Mouse (Mus musculus) layer of hippocampus, postnatal 36 days (tissue): ENCODE measurements around the gene Vnn1. TPM values are rescaled to one million over a fixed set of nuclear protein-coding genes. Genes with fewer than 3 reads are reported as not detected.

Source experiments
- DNase-seq, 2 experiments: peaks; one replicate each; pipeline ENCODE4 v3.0.0; 2022
- total RNA-seq, 2 experiments: library from RNA; stranded (reverse); gene quantifications; 2 replicates each; pipeline ENCODE4 v1.2.3; 2021

Vnn1 gene
- total RNA-seq, result under 1 TPM in 1 of 2 experiments, not detected in 1; 0.17 TPM

DNA sequence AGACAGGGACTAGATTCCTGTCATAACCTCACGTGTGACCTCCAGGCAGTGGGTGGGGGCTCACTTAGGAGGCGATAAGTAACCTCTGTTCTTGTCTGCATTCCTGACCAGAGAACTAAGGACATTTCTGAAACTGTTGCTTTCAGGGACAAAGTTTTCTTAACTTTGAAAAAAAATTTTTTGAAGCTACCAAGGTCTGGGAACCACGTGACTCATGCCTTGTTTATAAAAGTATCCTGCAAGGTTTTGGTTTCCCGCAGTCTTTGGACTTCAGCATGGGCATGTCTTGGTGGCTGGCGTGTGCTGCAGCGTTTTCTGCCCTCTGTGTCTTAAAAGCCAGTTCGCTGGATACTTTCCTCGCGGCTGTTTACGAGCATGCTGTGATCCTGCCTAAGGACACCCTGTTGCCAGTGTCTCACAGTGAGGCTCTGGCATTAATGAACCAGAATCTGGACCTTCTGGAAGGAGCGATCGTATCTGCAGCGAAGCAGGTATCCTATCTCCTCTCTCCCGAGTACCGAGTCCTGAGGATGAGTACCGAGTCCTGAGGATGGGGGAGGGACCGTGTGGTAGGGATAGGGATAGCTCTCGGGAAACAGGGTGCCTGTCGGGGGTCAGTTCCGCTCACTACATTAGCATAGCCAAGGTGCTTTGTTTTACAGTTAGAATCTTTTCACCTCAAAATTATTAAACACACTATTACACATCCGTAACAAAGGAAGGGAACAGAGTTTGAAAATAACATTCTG is at the start of gene Vnn1:
Gene Vnn1 (plus strand): TSS at position 88 of the 749 bp plus-strand sequence.
- no peak for DNase-seq

DNA sequence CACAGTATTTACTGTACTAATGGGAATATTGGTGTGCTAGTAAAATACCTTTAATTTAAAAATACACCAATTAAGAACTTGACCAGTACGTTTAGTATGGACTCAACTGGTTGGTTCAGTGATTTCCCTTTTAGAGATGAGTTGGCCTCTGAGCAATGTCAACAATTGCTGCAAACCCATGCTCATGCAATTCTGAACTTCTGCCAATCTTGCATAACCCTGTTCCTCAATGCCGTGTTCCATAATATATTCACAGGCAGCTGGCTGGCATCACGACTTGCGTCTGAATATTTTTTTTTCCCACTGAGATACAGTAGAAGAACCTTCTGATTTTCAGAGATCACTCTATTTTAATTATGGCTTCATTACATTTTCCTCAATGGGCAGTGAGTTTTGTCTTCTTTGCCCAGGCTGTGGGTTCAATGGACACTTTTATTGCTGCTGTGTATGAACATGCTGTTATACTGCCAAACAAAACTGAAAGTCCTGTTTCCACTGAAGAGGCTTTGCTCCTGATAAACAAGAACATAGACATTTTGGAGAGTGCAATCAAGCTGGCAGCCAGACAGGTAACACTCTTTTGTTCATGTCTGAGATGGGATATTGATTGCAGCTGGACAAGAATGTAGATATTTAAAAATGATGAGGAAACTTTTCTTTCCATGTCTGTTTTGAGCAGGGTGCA is 43.1 kb upstream of the Vnn1 start, which contains the start of gene Vnn3:
Gene Vnn3 (plus strand): TSS at position 235 of the 685 bp plus-strand sequence.
- DNase-seq, result no peak

DNA sequence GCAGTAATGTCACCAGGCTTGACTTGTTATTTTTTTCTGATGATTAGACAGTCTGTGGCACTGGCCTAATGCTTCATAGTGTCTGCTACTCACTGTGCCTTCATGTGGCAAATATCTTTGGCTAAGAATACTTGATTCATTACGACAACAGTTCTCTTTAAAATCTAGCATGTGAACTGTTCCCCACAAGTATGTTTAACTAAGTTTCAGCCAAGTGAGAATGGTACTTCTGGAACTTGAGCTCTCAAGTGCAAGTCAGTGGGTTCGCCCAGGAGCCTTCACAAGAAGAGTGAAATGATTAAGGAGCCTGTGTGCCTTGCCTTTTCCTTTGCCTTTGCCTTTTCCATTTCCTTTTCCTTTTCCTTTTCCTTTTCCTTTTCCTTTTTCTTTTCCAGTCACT is 42.4 kb upstream of the Vnn1 start:
- no peak for DNase-seq

DNA sequence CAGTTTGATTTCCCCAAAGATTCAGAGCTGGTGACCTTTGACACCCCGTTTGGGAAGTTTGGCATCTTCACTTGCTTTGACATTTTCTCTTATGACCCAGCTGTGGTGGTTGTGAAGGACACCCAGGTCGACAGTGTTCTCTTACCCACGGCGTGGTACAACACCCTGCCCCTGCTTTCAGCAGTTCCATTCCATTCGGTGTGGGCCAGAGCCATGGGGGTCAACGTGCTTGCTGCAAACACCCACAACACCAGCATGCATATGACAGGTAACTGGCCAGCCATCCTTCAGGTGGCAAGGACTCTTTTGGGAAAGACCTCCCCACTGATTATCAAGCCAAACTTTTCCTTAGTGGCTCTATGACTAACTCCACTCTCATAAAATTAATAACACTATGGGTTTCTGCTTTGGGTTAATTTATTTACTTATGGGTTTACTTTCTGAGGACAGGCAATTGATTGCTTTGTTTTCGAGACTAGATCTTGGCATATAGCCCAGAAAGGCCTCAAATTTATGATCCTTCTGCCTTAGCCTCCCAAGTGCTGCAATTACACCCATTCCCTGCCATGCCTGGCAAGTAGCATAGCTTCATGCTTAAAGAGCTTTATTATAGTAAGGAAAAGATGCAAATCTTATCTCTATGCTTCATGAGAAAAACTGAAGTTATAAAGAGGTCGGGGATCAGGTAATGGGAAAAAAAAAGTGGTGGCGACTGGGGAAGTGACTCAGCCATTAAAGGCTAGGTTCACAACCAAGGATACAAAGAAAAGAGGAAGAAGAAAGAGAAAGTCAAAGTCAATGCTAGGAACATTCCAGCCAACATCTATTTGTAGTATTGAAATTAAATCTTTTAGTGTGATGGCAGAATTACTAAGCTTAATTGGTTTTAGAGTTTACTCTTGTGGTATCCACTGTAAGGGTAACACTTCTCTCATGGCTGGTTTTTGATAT is 29.9 kb upstream of the Vnn1 start:
- DNase-seq, result no peak

DNA sequence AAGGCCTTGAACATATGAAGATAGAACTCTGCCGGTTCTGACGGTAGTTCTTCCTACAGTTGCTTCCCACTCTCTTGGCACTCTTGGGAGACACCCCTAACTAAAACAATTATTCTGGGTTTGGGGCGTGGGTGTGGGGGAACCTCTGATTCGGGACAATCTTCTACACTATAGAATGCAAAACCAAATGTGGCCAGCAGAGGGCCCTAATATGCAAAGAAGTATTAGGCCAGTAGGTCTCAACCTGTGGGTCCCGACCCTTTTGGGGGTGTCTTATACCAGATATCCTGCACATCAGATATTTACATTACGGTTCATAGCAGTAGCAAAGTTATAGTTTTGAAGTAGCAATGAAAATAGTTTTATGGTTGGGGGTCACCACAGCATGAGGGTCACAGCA is 13.8 kb upstream of the Vnn1 start:
- DNase-seq, result no peak

DNA sequence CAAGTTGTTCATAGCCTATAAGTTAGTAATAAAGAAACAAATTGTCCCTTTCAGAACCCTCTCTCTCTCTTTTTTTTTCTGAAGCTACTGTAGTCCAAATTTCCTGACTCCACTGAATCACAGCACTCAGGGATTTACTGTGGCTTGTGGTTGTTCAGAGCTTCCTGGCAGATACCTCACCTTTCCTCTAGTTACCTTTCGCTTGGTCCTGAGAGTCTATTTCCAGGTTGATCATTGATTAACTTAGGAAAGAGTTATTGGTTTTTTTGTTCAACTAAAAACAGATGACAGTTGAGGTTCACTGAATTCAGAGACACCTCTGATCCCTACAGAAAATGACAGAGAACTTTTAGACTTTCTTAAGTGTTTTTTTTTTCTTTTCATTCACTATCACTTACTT is 9.6 kb upstream of the Vnn1 start:
- DNase-seq, result no peak

DNA sequence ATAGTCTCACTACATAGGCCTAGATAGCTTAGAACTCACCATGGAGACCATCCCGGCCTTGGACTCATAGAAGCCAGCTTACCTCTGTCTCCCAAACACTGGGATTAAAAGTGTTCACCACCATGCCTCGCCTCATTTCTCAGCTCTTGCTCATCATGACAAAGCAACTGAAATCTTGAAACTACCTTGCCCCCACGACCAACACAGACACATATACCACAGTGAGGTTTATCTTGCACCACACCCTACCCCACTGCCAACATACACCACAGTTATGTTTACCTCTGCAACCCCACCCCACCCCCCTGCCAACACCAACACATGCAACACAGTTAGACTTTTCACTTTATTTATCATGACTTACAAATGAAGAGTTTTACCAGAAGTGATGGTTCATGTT is 8.4 kb upstream of the Vnn1 start:
- DNase-seq, result no peak

DNA sequence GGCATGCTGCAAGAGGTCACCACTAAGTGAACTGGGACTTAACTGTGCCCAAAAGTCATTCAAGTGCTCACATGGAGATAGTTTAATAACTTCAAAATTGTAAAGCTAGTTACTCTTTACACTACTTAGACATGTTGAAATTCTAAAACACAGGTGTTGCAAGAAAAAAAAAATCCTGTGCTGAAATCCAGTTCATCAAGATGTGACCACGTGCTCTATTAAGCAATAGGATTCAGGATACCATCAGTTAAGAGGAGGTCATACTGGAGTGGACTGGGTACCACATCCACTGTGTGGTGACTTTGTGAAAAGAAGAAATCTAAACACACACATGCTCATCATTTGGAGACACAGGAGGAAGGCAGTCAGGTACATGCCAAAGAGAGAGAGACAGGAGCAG is 1.5 kb upstream of the Vnn1 start:
- DNase-seq, result no peak

DNA sequence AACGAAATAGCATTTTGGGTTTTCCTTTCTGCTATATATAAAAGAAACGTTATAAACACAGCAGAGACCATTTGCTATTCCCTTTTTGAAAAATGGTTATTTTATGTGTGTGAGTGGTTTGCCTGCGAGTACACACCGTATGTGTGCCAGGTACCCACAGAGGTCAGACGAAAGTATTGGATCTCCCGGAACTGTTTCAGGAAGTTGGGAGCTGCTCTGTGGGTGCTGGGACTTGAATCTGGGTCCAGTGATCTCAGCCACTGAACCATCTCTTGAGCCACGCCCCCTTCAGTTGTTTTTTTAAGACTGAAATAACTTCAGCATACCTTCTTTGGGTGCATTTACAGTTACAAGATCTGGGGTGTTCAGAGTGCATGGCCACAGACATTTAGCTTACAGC is 888 bp downstream of the Vnn1 start:
- no peak for DNase-seq

DNA sequence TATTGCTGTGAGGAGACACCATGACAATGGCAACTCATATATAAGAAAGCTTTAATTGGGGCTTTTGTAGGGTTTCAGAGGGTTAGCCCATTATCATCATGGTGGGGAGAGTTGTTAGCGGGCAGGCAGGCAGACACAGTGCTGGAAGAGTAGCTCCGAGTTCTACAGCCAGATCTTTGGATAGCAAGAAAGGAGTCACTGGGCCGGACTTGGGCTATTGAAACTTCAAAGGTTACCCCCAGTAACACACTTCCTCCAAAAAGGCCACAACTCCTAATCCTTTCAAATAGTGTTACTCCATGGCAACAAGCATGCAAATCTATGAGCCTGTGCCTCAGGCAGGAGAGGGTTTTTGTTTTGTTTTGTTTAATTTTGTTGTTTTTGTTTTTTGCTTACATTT is 6.6 kb downstream of the Vnn1 start:
- DNase-seq, result no peak

DNA sequence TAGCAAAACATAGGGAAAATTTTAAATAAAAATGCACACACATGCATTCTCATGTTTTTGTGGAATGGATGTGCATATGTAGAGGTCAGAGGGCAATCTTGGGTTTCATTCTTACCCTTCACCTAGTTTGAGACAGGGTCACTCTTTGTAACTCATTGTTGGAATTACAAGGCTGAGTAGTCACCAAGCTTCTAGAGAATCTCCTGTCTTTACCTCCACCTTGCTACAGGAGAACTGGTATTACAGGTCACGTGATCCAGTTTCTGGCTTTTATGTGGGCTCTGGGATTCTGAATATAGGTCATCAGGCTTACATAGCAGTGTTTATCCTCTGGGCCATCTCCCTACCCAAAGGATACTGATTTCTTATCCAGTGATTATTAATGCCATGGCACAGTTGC is 11.2 kb downstream of the Vnn1 start:
- no peak for DNase-seq

DNA sequence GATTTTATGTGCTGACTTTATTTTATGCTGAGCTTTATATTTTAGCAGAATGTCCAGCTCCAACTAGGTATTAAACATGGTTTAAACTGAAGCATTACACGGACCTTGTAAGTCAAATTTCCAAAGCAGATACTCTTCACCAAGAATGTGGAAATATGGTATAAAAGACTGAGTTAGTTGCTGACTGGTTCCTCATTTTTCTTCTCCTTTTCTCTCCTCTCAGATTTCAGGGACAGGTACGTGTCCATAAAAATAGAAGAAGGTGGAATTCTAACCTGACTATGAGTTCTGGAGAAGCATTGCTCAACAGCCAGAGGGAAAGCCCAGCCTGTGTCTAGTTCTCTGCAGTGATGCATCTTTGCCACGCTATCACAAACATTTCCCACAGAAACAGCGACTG is 25.6 kb downstream of the Vnn1 start, which contains the start of gene Taar1:
Gene Taar1 (plus strand): TSS at position 301 of the 400 bp plus-strand sequence.
- no peak for DNase-seq

DNA sequence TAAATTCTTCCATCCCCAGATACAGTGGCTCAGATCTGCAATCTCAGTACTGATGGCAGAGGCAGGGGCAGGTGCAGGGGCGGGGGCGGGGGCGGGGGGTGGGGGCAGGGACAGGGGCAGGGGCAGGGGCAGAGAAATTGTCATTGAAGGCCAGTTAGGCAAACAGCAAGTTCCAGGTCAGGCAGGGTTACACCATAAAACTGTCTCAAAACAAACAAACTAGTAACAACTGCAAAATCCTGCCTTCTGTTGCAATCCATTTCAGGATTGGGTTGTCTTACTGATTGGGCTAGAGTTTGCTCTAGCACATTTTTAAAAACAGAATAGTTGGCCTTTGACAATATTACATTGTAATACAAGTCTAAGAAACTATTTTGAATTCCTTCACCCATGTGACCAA is 28.0 kb downstream of the Vnn1 start:
- DNase-seq, result no peak

DNA sequence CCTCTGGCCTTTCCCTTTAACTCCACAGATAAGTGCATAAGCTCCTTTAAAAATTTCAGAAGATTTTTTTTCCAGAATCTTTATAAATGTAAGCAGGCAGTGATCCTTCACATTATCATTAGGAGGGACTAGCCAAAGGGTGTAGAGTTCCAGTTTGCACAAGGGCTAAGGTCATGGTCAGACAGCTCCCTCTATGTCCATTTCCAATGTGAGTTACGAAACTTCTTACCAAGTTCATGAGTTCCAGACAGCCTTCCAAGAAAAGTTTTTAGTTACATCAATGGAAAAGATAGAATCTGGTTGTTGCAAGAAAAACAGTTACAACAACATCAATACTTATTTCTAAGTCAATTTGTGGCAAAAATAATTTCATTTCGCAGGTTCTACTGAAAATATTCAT is 29.5 kb downstream of the Vnn1 start:
- DNase-seq, result no peak

DNA sequence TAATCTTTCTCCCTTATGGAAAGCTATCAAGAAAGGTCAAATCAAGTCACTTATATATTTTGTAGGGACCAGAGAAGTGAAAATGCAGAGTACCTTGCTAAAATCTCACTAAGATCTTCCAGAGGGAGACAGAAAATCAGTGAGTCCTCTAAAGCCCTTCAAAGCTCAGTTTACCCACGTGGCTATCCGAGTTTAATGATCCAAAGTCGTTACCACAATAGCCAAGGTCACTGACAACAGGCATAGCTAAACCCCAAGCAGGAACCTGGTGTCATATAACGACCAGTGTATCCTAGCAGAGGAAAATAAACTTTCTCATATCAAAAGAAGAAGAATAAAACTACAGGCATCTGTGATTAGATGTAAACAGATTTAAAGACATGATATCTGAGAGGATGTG is 43.1 kb downstream of the Vnn1 start:
- no peak for DNase-seq

DNA sequence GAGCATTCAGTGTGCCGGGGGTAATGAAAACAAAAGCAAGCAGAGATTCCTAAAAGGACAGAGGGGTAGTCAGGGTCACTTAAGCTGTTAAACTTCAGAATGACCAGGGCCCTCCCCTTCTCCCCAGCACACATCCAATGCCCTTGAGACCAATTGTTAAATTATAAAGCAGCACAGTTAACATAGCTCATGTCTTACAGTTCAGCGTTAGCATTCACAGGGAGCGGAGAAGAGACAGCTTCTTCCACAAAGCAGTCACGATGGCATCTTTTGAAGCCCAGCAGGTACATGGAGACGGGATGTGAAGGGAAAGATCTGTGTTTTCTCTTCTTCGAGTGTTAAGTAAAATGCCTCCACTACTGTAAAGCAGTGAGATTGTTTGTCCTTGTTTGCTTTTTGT is 43.8 kb downstream of the Vnn1 start, which contains the start of gene Taar2:
Gene Taar2 (plus strand): TSS at position 261 of the 400 bp plus-strand sequence.
- DNase-seq, result no peak

DNA sequence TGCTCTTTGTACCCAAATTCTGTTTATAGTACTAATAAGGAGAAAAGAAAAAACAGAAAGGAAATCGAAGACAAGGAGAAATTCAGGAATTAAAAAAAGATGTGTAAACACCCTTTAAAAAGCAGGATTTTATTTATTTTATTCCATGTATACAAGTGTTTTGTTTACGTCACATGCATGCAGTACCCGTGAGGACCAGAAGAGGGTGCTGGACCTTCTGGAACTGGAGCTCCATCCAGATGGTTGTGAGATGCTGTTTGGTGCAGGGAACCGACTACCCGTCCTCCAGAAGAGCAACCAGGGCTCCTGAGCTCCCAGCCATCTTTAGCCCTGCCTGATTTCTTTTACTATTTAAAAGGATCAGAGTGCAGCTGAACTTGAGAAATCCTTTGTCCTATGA is 48.0 kb downstream of the Vnn1 start:
- DNase-seq, result no peak

DNA sequence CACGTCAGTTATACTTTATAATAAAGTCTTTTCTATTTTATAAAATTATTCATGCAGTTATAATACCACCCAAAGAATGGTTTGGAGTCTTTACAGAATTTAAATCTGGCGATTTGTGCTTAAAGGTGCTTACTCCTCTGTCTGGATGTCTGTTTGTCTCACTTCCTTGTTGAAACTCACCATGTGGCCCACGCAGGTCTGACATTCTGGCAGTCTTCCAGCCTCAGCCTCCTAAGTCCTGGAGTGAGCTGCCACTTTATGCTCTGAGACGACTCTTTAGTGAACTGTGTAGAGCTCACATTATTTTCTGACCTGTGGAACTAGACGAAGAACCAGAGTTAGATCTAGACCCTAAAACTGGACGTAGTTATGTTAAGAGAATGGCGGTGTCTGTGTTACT is 53.5 kb downstream of the Vnn1 start:
- DNase-seq, result no peak

DNA sequence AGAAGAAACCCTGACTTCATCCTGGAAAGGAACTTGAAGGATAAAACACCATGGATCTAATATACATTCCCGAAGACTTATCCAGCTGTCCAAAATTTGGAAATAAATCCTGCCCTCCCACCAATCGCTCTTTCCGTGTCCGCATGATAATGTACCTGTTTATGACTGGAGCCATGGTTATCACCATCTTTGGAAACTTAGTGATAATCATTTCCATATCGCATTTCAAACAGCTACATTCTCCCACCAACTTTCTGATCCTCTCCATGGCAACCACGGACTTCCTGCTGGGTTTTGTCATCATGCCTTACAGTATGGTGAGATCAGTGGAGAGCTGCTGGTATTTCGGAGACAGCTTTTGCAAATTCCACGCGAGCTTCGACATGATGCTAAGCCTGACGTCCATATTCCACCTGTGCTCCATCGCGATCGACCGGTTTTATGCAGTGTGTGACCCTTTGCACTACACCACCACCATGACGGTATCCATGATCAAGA is 55.1 kb downstream of the Vnn1 start, which contains the start of gene Taar3:
Gene Taar3 (plus strand): TSS at position 51 of the 498 bp plus-strand sequence.
- no peak for DNase-seq

DNA sequence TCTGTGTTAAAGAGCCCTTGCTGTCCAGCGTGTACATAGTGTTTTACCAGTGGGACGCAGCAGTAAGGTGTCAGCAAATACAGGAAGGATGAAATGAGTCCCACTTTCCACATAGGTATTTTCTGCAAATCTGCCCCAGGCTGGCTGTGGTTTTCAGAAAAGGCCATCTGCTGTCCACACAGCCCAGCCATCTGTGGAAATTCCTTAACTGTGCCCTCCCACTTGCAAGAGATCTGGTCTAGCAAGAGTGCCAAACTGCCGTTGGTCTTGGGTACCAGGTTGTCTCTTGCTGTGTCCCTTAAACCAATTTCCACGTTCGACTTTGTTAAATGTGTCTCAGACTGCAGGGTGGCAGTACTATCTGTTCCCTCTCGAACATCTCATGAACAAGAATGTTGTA is 57.2 kb downstream of the Vnn1 start:
- no peak for DNase-seq
